Mouse (Mus musculus) thymus, adult 2 months (tissue): ENCODE data around the gene Cdh23.

Experiments used
- CTCF ChIP-seq: fragments of 200-500 bp; IDR thresholded peaks from 2 replicates; pipeline ENCODE4 v1.5.1; 2012; ENCODE audit warnings: mild to moderate bottlenecking, control low read depth, low read length, moderate library complexity, borderline replicate concordance; ENCODE audit not compliant: control insufficient read depth, poor library complexity, insufficient read depth; ENCODE audit errors: extremely low read depth
- POLR2A ChIP-seq: fragments of 200-500 bp; IDR thresholded peaks from 2 replicates; pipeline ENCODE4 v1.6.1; 2012; ENCODE audit warnings: mild to moderate bottlenecking, low read length, control low read depth, moderate library complexity; ENCODE audit not compliant: control insufficient read depth, poor library complexity, insufficient read depth; ENCODE audit errors: extremely low read depth

GRCm38 (mm10) chr10:60721640-60722039 lies 25.4 kb upstream of the Cdh23 start:
- no peak for TF ChIP-seq POLR2A
- no peak for TF ChIP-seq CTCF
